Mouse (Mus musculus) G1E (cell line): ENCODE results near the gene Gm4491. TPM values are rescaled to one million over a fixed set of nuclear protein-coding genes. Genes with fewer than 3 reads are reported as not detected.

Source experiments
- ATAC-seq: 2 replicates; pipeline ENCODE4 v1.8.0; 2016; ENCODE audit warnings: mild to moderate bottlenecking; ENCODE audit not compliant: insufficient number of reproducible peaks, poor library complexity, low FRiP score, severe bottlenecking; ENCODE audit errors: extremely low read depth
- DNase-seq: peaks from one replicate; pipeline ENCODE4 v3.0.0; 2012; ENCODE audit warnings: low spot score
- H3K27me3 ChIP-seq: 2 replicates; pipeline ENCODE4 v1.6.1; 2012; ENCODE audit warnings: mild to moderate bottlenecking, low read length, inconsistent platforms; ENCODE audit not compliant: insufficient read depth
- H3K36me3 ChIP-seq: replicated peaks from 2 replicates; pipeline ENCODE3; 2012; ENCODE audit warnings: mild to moderate bottlenecking, inconsistent platforms
- H3K4me1 ChIP-seq: 2 replicates; pipeline ENCODE4 v1.6.1; 2012; ENCODE audit warnings: low read depth, low read length, inconsistent platforms, mixed read lengths; ENCODE audit not compliant: insufficient read depth
- H3K4me3 ChIP-seq: 2 replicates; pipeline ENCODE4 v1.5.1; 2012; ENCODE audit warnings: low read depth, mild to moderate bottlenecking, inconsistent platforms, low read length, moderate library complexity, mixed read lengths
- H3K9me3 ChIP-seq: replicated peaks from 2 replicates; pipeline ENCODE4 v1.6.1; 2012; ENCODE audit warnings: inconsistent platforms
- CTCF ChIP-seq: IDR thresholded peaks from 2 replicates; pipeline ENCODE4 v1.5.1; 2012; ENCODE audit warnings: low read depth, low read length, inconsistent platforms, mixed read lengths
- GATA1 ChIP-seq: IDR thresholded peaks from 2 replicates; pipeline ENCODE4 v1.6.1; 2012; ENCODE audit warnings: borderline replicate concordance, low read length, inconsistent platforms, mixed read lengths
- GATA2 ChIP-seq: IDR thresholded peaks from 2 replicates; pipeline ENCODE4 v1.6.1; 2012; ENCODE audit warnings: low read depth, low read length, inconsistent platforms, borderline replicate concordance
- POLR2AphosphoS5 ChIP-seq: IDR thresholded peaks from 2 replicates; pipeline ENCODE4 v1.6.1; 2012; ENCODE audit warnings: low read depth, low read length, inconsistent platforms; ENCODE audit not compliant: insufficient replicate concordance
- TAL1 ChIP-seq: conservative IDR thresholded peaks from 2 replicates; pipeline ENCODE4 v1.6.1; 2012; ENCODE audit warnings: low read depth, low read length, inconsistent platforms, mixed read lengths
- polyA plus RNA-seq: library from polyadenylated mRNA; stranded (reverse); fragments of >175 nt; gene quantifications from 2 replicates; pipeline ENCODE4 v1.2.3, GENCODE M21; 2012
- total RNA-seq, 2 experiments: library from RNA; stranded (forward) in 1 of 2; stranded (reverse) in 1 of 2; fragments of 200-1000 nt in 1 of 2; fragments of >200 nt in 1 of 2; fragmentation: Nextera tagmentation in 1 of 2; gene quantifications; 2 replicates each; pipeline ENCODE4 v1.2.3; 2014 to 2017

Gm4491 gene
- total and polyA plus RNA-seq, 3 experiments: not detected

DNA sequence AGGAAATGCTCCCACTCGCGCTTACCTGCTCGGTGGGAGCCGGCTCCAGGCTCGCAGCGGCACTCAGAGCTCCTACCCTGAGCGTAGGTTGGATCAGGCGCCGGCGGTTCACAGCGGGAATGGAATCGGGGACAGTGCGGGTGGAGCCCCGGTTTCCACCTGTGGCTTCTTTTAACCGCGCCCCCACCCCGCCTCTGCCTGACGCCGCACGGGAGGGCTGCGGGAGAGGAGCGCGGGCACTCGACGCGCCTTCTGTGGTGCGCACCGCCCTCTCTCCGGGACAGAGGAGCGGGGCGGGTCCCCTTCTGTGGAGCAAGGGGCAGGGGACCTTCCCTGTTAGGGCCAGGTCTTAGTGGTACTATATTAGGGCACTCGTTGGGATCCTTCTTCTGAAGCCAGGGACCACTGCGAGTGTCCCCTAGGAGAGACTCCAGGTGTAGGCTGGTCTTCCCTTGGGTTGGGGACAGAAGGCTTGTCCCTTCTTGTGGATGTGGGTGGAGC lies 17.5 kb upstream of the Gm4491 start, which contains the start of gene Gjb6:
TSS of gene Gjb6 (minus strand) at position 451 of the 501 bp plus-strand sequence.
- no peak for DNase-seq
- TF ChIP-seq POLR2AphosphoS5 (no peak), GATA1 (no peak), TAL1 (no peak), CTCF (no peak), GATA2 (no peak)
- Histone ChIP-seq H3K36me3 (no peaks in the 10 kb centered on the region), H3K4me3 (no peak within 1 kb of the TSS), H3K9me3 (no peaks in the 10 kb centered on the region), H3K27me3 (peaks cover 3% of the 10 kb centered on the region), H3K4me1 (no peaks in the 10 kb centered on the region)
- ATAC-seq: no peak

DNA sequence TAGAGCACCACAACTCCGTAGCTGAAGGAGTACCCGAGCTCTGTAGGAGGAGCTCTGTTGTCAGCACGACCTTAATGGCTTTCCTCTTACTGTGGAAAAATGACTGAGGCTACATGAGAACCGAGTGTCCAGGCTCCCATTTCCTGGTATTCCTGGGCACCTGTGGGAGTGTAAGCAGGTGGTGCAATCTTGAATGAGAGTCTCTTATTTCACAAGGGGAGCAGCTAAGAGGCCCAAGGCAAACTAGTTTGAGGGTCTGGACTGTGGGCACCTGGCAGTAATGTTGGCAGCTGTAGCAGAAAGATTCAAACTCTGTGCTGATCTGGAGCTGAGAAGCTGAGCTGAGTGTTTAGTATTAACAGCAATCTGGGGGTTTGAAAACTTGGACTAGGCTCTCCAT lies 11.7 kb upstream of the Gm4491 start:
- no peak overlapping the region for H3K4me3 ChIP-seq
- no peaks in the 10 kb centered on the region for H3K36me3 ChIP-seq
- no peak for DNase-seq
- no peaks in the 10 kb centered on the region for H3K9me3 ChIP-seq
- ATAC-seq: no peak
- no peaks in the 10 kb centered on the region for H3K4me1 ChIP-seq
- TF ChIP-seq GATA2 (no peak), TAL1 (no peak), CTCF (no peak), GATA1 (no peak), POLR2AphosphoS5 (no peak)
- peaks cover 6% of the 10 kb centered on the region for H3K27me3 ChIP-seq

GRCm38 (mm10) chr14:57122295-57122694 lies 6.6 kb upstream of the Gm4491 start:
- ATAC-seq (no peak), DNase-seq (no peak)
- Histone ChIP-seq H3K4me1 (no peaks in the 10 kb centered on the region), H3K36me3 (no peaks in the 10 kb centered on the region), H3K27me3 (peaks cover 3% of the 10 kb centered on the region; the same call in 1 of the 2 replicates), H3K4me3 (no peak overlapping the region), H3K9me3 (no peaks in the 10 kb centered on the region)
- TF ChIP-seq GATA1: no peak
- TF ChIP-seq GATA2: no peak
- TF ChIP-seq TAL1: no peak
- TF ChIP-seq CTCF: no peak
- no peak for TF ChIP-seq POLR2AphosphoS5

DNA sequence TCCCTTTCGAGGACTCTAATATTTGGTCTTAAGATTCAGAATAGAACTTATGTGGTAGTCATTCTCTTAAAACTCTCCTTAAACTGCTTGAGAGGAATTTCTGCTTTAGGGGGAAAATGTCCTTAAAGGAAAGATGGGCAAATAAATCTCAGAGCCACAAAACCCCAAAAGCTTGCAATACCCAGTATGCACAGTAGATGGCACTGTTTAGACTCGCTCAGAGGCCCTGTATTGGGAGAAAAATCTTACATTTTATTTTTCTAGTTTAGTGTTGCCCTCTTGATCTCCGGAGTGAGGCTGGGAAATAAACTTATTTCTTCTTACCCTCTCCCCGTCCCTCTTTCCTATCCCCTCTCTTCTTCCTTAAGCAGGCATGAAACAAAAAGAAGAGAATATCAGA lies 6.5 kb downstream of the Gm4491 start:
- H3K9me3 ChIP-seq: peaks cover 3% of the 10 kb centered on the region
- no peaks in the 10 kb centered on the region for H3K36me3 ChIP-seq
- ATAC-seq (no peak), DNase-seq (no peak)
- H3K4me1 ChIP-seq: no peaks in the 10 kb centered on the region
- H3K27me3 ChIP-seq: peaks cover 9% of the 10 kb centered on the region
- no peak overlapping the region for H3K4me3 ChIP-seq
- TF ChIP-seq CTCF: peak; percentile 57
- no peak for TF ChIP-seq POLR2AphosphoS5

GRCm38 (mm10) chr14:57107916-57108315 lies 7.8 kb downstream of the Gm4491 start:
- no peaks in the 10 kb centered on the region for H3K4me1 ChIP-seq
- DNase-seq (no peak), ATAC-seq (no peak)
- H3K27me3 ChIP-seq: peaks cover 9% of the 10 kb centered on the region
- H3K36me3 ChIP-seq: no peaks in the 10 kb centered on the region
- no peak overlapping the region for H3K4me3 ChIP-seq
- peaks cover 7% of the 10 kb centered on the region for H3K9me3 ChIP-seq
- no peak for TF ChIP-seq GATA1
- no peak for TF ChIP-seq POLR2AphosphoS5
- TF ChIP-seq GATA2: no peak
- TF ChIP-seq CTCF: no peak
- TF ChIP-seq TAL1: no peak

GRCm38 (mm10) chr14:57107091-57107490 lies 8.6 kb downstream of the Gm4491 start:
- Histone ChIP-seq H3K36me3 (no peaks in the 10 kb centered on the region), H3K4me1 (no peaks in the 10 kb centered on the region), H3K27me3 (peaks cover 9% of the 10 kb centered on the region), H3K9me3 (peaks cover 7% of the 10 kb centered on the region), H3K4me3 (no peak overlapping the region)
- ATAC-seq (no peak), DNase-seq (no peak)
- TF ChIP-seq CTCF (no peak), GATA1 (no peak), POLR2AphosphoS5 (no peak), GATA2 (no peak), TAL1 (no peak)

DNA sequence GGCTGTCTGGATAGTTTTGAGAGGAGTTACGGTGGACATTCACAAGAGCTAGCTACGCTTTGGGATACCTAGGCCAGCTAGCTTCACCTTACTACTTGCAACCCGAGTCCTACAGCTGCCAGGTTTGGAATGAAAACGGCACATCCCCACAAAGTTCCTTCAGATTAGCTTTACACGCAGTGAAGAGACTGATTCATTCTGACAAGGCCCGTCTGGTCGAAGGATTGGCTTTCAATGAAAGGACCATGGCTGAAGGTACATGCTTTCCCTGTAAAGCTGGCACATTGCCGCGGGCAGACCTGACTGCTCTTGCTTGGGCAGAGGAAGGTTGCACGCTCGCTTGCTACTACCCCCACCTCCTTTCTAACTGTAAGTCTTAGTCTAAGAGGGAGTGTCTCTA lies 10.0 kb downstream of the Gm4491 start:
- ATAC-seq: no peak
- peaks cover 7% of the 10 kb centered on the region for H3K9me3 ChIP-seq
- H3K36me3 ChIP-seq: no peaks in the 10 kb centered on the region
- no peaks in the 10 kb centered on the region for H3K4me1 ChIP-seq
- no peak overlapping the region for H3K4me3 ChIP-seq
- no peaks in the 10 kb centered on the region for H3K27me3 ChIP-seq
- DNase-seq: no peak
- TF ChIP-seq TAL1: no peak
- no peak for TF ChIP-seq CTCF
- TF ChIP-seq GATA2: no peak
